Mouse (Mus musculus) ES-E14 (cell line): ENCODE data around the gene Ttll9. TPM values are rescaled to one million over a fixed set of nuclear protein-coding genes. Genes with fewer than 3 reads are reported as not detected.

Experiments
- DNase-seq: peaks from one replicate; pipeline ENCODE4 v3.0.0-alpha.2; 2013; ENCODE audit warnings: low read depth, low spot score
- H3K27ac ChIP-seq: 2 replicates; pipeline ENCODE4 v1.5.1; 2012; ENCODE audit warnings: low read depth, mild to moderate bottlenecking, low read length, moderate library complexity, mixed read lengths; ENCODE audit not compliant: poor library complexity, insufficient read depth, severe bottlenecking
- H3K36me3 ChIP-seq: 2 replicates; pipeline ENCODE4 v1.6.1; 2012; ENCODE audit warnings: mild to moderate bottlenecking, low read length, moderate library complexity, mixed read lengths; ENCODE audit not compliant: control insufficient read depth, poor library complexity, insufficient read depth, severe bottlenecking
- H3K4me1 ChIP-seq, 2 experiments: fragments of 150-350 bp in 1 of 2; sonication (generic) in 1 of 2; 2 replicates each; pipeline ENCODE4 v1.6.1; 2012; ENCODE audit warnings: low read length in 2 of 2, mild to moderate bottlenecking in 1 of 2, mixed read lengths in 1 of 2; ENCODE audit not compliant: control insufficient read depth in 2 of 2, insufficient read depth in 2 of 2, poor library complexity in 1 of 2
- H3K4me3 ChIP-seq, 2 experiments: fragments of 150-350 bp in 1 of 2; sonication (generic) in 1 of 2; 2 replicates each; pipeline ENCODE4 v1.5.1; 2012; ENCODE audit warnings: low read length in 2 of 2, low read depth in 1 of 2, mild to moderate bottlenecking in 1 of 2, mixed read lengths in 1 of 2; ENCODE audit not compliant: insufficient read depth in 1 of 2, poor library complexity in 1 of 2, severe bottlenecking in 1 of 2
- H3K9ac ChIP-seq: 2 replicates; pipeline ENCODE4 v1.6.1; 2012; ENCODE audit warnings: low read depth, mild to moderate bottlenecking, low read length, mixed read lengths; ENCODE audit not compliant: poor library complexity, insufficient read depth, severe bottlenecking
- H3K9me3 ChIP-seq: fragments of 150-350 bp; sonication (generic); 2 replicates; pipeline ENCODE4 v1.6.1; 2012; ENCODE audit warnings: low read depth, mild to moderate bottlenecking, low read length; ENCODE audit not compliant: control insufficient read depth, insufficient read depth
- CHD2 ChIP-seq: IDR thresholded peaks from 2 replicates; pipeline ENCODE4 v1.6.1; 2014; ENCODE audit warnings: mild to moderate bottlenecking, low read depth, low read length, inconsistent platforms
- HCFC1 ChIP-seq: IDR thresholded peaks from 2 replicates; pipeline ENCODE4 v1.6.1; 2012; ENCODE audit warnings: low read length, inconsistent platforms, borderline replicate concordance; ENCODE audit not compliant: insufficient read depth
- MAFK ChIP-seq: IDR thresholded peaks from 2 replicates; pipeline ENCODE4 v1.6.1; 2014; ENCODE audit warnings: mild to moderate bottlenecking, low read depth, low read length, inconsistent platforms; ENCODE audit not compliant: insufficient read depth
- ZC3H11A ChIP-seq: IDR thresholded peaks from 2 replicates; pipeline ENCODE4 v1.6.1; 2012; ENCODE audit warnings: low read depth, mild to moderate bottlenecking, inconsistent platforms, low read length, borderline replicate concordance
- ZNF384 ChIP-seq: IDR thresholded peaks from 2 replicates; pipeline ENCODE4 v1.6.1; 2012; ENCODE audit warnings: low read depth, low read length, inconsistent platforms
- in situ Hi-C, 2 experiments: fragments of 600-800 bp; cut with MboI; formaldehyde crosslinking; loops; one replicate each; pipeline ENCODE4 v1.15.1; 2025; ENCODE audit warnings: low sequenced_read_pairs in 2 of 2, inconsistent platforms in 1 of 2; ENCODE audit not compliant: unreplicated experiment in 2 of 2
- total RNA-seq: library from RNA; depleted of rRNA; stranded (reverse); fragments of 300-350 nt; gene quantifications from 2 replicates; pipeline ENCODE4 v1.2.3, GENCODE M21; 2012

Gene Ttll9
- total RNA-seq, 1 experiment, result 1.2 TPM

GRCm38 (mm10) chr2:152933048-152933447, 29.2 kb upstream of the Ttll9 start, which contains the start of gene Foxs1:
TSS of gene Foxs1 (minus strand) at chr2:152933208.
- Histone ChIP-seq H3K4me1 (no peaks in the 10 kb centered on the region; a peak in 1 of 4 replicates), H3K9ac (no peak within 1 kb of the TSS; the same call in 1 of the 2 replicates), H3K9me3 (no peaks in the 10 kb centered on the region), H3K4me3 (peak within 1 kb of the TSS; percentile 36 to 42; a peak in 2 of 4 replicates), H3K36me3 (no peaks in the 10 kb centered on the region), H3K27ac (no peak within 1 kb of the TSS)
- in situ Hi-C loops, result no loop called here
- no peak for DNase-seq
- TF ChIP-seq CHD2, result no peak
- TF ChIP-seq ZC3H11A, result no peak
- TF ChIP-seq MAFK, result no peak
- TF ChIP-seq ZNF384, result no peak
- no peak for TF ChIP-seq HCFC1

DNA sequence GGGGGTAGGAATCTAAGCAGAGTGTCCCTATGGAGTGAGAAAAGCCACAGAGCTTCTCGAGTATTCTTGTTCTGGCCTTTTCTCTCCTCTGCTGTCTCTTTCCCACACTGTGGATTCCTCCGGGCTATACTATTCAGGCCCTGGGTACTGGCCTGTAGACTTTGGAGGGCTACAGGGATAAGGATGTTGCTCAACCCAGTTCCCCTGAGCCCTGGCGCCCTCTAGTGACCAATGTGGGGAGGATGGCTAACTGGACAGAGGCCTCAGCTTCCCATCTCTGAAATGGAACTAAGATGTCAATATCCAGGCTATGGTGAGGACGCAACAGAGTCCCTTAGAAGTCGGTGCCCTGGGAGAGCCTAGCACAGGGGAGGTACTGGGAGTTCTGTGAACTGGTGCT, 28.7 kb upstream of the Ttll9 start:
- TF ChIP-seq CHD2 (no peak), ZC3H11A (0 out of 2 replicates have a peak, but pooled peaks have one; percentile 52), HCFC1 (no peak)
- Histone ChIP-seq H3K9ac (no peak overlapping the region), H3K27ac (no peak overlapping the region), H3K9me3 (no peaks in the 10 kb centered on the region), H3K4me3 (no peak overlapping the region), H3K4me1 (no peaks in the 10 kb centered on the region; a peak in 1 of 4 replicates), H3K36me3 (no peaks in the 10 kb centered on the region)
- in situ Hi-C loops, result no loop called here
- peak; percentile 66 for DNase-seq

DNA sequence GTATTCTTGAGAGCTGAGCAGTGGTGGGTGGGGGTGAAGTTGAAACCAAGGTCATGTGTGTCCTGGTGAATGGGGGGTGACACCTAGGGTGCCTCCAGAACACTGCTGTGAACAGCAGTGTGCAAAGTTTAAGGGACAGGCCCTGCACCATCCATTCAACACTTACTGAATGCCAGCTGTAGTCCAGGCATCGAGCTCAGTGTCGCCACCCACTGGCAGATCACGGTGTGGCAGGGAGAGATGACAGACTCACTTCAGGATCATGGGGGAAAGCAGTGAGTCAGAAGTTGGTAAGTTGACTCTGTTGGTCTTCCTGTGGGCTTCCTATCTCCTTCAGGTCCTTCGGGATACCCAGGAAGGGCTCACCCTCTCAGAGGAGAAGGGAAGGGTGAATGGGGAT, 22.4 kb upstream of the Ttll9 start:
- no peak overlapping the region for H3K9ac ChIP-seq
- no peaks in the 10 kb centered on the region for H3K4me1 ChIP-seq
- H3K27ac ChIP-seq, result no peak overlapping the region
- H3K9me3 ChIP-seq, result no peaks in the 10 kb centered on the region
- peak; percentile 60 for DNase-seq
- no peak for TF ChIP-seq ZNF384
- no peak for TF ChIP-seq HCFC1
- TF ChIP-seq MAFK, result no peak
- no peak for TF ChIP-seq CHD2
- TF ChIP-seq ZC3H11A, result no peak
- in situ Hi-C loops, result no loop called here
- H3K36me3 ChIP-seq, result no peaks in the 10 kb centered on the region
- H3K4me3 ChIP-seq, result no peak overlapping the region

- no peak for DNase-seq
- H3K4me1 ChIP-seq, result no peaks in the 10 kb centered on the region
- no peak overlapping the region for H3K27ac ChIP-seq
- no peaks in the 10 kb centered on the region for H3K9me3 ChIP-seq
- no peak overlapping the region for H3K9ac ChIP-seq
- no peak overlapping the region for H3K4me3 ChIP-seq
- TF ChIP-seq HCFC1 (no peak), MAFK (no peak), ZC3H11A (no peak), ZNF384 (no peak), CHD2 (no peak)
- in situ Hi-C loops, result no loop called here
- H3K36me3 ChIP-seq, result no peaks in the 10 kb centered on the region
Observed at GRCm38 (mm10) chr2:152941106-152941505, 21.2 kb upstream of the Ttll9 start.

GRCm38 (mm10) chr2:152941776-152942175, 20.5 kb upstream of the Ttll9 start:
- Histone ChIP-seq H3K4me1 (no peaks in the 10 kb centered on the region), H3K27ac (no peak overlapping the region), H3K36me3 (no peaks in the 10 kb centered on the region), H3K9me3 (no peaks in the 10 kb centered on the region), H3K9ac (no peak overlapping the region), H3K4me3 (no peak overlapping the region)
- no peak for DNase-seq
- in situ Hi-C loops, result no loop called here
- TF ChIP-seq CHD2 (no peak), ZC3H11A (no peak), HCFC1 (no peak), ZNF384 (no peak), MAFK (no peak)
